Mouse (Mus musculus) T-helper 2 cell (primary cell): ENCODE results near the gene Atg9a.

Experiments used
- in situ Hi-C: fragments of 300-600 bp; cut with MboI, MseI; formaldehyde crosslinking; loops from one replicate; pipeline ENCODE4 v1.15.1; 2025; ENCODE audit warnings: high pct_unique_total_duplicates

Atg9a gene

GRCm38 (mm10) chr1:75216797-75217585 is 25.0 kb upstream of the Atg9a start:
- in situ Hi-C loops: loop anchor here (25.0 kb wide), 1 partner anchor 980 kb away; the partner anchor contains the start of gene Arpc2

DNA sequence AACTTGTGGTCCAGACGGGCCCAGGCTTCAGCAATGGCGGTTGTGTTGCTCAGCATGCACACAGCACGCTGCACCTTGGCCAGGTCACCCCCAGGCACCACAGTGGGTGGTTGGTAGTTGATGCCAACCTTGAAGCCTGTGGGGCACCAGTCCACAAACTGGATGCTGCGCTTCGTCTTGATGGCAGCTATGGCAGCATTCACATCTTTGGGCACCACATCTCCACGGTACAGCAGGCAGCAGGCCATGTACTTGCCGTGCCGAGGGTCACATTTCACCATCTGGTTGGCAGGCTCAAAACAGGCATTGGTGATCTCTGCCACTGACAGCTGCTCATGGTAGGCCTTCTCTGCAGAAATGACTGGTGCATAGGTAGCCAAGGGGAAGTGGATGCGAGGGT is 23.8 kb upstream of the Atg9a start:
- in situ Hi-C loops: loop anchor here (25.0 kb wide), 1 partner anchor 978 kb away; the partner anchor contains the start of gene Arpc2

DNA sequence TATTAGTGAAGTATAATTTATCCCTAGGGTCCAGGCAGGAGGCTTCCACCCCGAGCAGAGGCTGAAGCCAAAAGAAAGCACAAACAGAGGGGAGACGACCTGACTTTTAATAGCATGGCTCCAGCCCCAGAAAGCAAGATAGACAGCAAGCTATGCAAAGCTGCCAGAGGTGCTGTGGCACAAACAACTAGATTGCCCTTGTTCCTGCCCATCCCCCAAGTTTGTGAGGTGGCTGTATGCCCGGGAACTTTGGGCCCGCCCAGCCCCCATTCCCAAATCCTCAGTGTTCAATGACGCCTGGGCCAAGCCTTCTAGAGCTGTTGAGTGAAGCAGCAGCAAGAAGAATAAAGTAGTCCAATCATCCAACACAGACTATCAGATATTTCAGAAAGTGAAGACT is 22.9 kb upstream of the Atg9a start:
- in situ Hi-C loops: loop anchor here (25.0 kb wide), 1 partner anchor 978 kb away; the partner anchor contains the start of gene Arpc2

GRCm38 (mm10) chr1:75214442-75214841 is 22.4 kb upstream of the Atg9a start:
- in situ Hi-C loops: loop anchor here (25.0 kb wide), 1 partner anchor 977 kb away; the partner anchor contains the start of gene Arpc2

- in situ Hi-C loops: loop anchor here (25.0 kb wide), 1 partner anchor 976 kb away; the partner anchor contains the start of gene Arpc2
These were observed 21.1 kb upstream of the Atg9a start for GRCm38 (mm10) chr1:75213096-75213495.

DNA sequence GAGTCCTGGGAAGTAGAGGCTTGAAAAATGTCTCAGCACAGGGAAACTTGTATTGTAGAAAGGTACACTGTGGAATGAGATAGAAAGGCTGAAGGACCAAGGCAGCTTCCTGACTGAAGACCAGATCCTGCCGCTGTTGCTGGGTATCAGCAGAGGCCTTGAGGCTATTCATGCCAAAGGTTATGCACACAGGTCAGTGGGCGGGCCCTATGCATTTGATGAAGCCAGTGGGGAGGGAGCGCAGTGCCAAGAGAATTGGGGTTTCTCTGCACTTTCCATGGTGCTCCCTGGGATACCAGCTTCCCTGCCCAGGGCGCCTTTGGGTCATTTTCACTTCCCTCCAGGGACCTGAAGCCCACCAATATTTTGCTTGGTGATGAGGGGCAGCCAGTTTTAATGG is 20.5 kb upstream of the Atg9a start:
- in situ Hi-C loops: loop anchor here (25.0 kb wide), 1 partner anchor 975 kb away; the partner anchor contains the start of gene Arpc2

GRCm38 (mm10) chr1:75211141-75211708 is 19.2 kb upstream of the Atg9a start:
- in situ Hi-C loops: loop anchor here (25.0 kb wide), 1 partner anchor 974 kb away; the partner anchor contains the start of gene Arpc2

DNA sequence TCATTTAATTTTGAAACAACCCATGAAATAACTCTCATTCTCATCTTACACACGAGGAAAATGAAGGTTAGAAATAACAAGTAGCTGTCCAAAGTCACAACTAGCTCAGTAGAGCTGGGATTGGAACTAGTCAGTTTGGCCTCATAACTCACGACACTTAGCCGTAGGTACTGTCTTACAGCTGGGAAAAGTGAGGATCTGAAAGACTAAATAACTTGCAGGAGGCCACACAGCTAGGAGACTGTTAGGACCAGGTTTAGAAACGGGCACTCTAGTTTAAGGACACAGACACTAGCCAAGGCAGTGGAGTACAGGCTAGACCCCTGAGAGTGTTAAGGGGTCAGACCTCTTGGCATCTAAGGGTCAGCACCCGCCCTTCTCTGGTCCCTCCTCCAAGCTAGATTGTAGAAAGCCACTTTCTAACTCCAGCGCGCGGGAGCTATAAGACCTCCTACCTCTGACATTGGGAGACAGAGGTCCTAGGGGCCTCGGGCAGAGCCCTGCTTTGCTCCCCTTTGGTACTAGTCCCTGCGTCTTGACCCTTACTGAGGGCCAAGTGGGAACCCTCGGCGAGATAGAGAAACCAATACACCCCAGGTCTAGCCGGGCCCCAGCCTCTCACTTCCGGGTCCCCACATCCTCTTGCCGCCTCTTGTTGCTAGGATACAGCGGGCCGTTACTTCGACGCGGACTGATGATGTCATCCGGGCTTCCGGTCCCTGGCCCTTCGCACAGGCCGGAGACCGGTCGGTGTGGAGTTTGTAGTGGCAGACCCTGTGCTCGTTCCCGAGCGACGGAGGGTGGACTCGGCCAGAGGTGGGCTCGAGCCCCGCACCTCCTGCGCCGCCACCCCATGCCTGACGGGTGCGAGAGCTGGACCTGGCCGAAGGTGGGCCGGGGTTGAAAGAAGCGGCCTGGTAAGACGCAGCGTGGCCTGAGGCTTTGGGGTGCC is 18.4 kb upstream of the Atg9a start, which contains the start of the genes Glb1l and Stk16:
Glb1l (minus strand) TSS at position 678 of the 952 bp plus-strand sequence.
Stk16 (plus strand) TSS at position 703 of the 952 bp plus-strand sequence.
- in situ Hi-C loops: loop anchor here (25.0 kb wide), 1 partner anchor 973 kb away; the partner anchor contains the start of gene Arpc2

- in situ Hi-C loops: loop anchor here (25.0 kb wide), 1 partner anchor 972 kb away; the partner anchor contains the start of gene Arpc2
These were observed 17.1 kb upstream of the Atg9a start for GRCm38 (mm10) chr1:75208967-75209678.

DNA sequence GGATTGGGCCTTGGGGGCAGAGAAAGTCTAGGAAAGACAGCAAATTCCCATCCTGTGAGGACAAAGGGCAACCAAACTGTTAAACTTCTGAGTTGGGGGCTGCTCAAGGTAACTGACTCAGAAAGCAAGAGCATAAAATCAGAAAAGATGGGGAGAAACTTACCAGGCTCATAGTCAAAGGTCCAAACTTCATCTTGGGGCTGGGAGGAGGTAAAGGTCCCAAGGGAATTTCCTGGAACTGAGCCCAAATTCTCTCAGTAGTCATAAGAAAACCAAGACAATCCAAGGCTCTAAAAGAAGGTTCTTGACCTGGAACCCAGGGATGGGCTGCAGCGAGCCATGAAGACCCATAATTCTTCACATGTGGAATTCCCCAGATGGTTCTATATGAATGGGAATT is 9.2 kb upstream of the Atg9a start:
- in situ Hi-C loops: loop anchor here (25.0 kb wide), 1 partner anchor 964 kb away; the partner anchor contains the start of gene Arpc2

- in situ Hi-C loops: loop anchor here (5.0 to 10.0 kb wide), 2 partner anchors 50 to 122 kb away; partner anchors contain the start of genes Cnppd1, Dnpep and Retreg2
These were observed 456 bp upstream of the Atg9a start for GRCm38 (mm10) chr1:75192452-75192851.

GRCm38 (mm10) chr1:75191258-75191621 is 756 bp downstream of the Atg9a start:
- in situ Hi-C loops: loop anchor here (5.0 to 10.0 kb wide), 2 partner anchors 49 to 124 kb away; partner anchors contain the start of genes Cnppd1, Dnpep and Retreg2

DNA sequence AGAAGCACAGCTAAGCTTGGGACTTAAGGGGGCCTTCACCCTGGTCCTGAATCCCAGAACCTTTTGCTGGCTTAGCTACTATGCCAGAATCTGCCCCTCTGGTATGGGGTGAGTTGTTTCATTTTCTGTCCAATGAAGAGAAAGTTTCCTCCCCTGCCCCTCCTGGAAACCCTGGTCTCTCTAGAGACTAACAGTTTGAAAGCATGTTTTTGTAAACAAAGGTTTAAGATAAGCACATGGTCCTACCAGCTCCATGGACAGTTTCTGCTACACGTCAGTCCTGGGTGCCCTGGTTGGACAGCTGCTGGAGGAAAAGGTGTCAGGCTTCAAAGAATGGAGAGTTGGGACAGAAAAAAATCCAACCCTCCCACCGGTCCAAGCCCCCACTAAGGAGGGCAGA is 1.4 kb downstream of the Atg9a start:
- in situ Hi-C loops: loop anchor here (5.0 to 10.0 kb wide), 2 partner anchors 48 to 124 kb away; partner anchors contain the start of genes Cnppd1, Dnpep and Retreg2

DNA sequence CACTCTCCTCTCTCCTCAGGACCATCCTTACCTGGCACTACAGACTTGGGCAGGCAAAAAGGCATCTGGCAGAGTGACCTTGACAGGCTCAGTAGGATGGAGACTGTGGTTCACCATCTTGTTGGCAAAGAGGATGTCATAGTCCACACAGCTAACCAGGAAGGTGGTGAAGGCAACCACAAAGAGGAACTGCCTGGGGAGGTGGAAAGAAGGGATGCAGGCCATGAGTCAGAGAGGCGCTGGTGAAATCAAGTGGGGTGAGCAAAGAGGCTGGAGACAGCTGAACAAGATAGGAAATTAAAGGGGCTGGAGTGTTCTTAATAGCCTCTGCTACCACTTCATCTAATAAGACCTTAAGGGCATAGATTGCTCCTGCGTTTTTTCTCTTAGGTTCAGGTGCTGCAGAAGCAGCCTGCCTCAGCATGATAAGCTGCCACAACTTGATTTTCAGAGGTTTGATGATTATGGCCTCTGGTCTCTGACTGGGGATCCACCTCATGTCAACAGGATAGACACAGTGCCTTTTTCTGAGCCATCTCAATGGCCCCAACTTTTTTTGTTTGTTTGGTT is 4.0 kb downstream of the Atg9a start:
- in situ Hi-C loops: no loop called here

DNA sequence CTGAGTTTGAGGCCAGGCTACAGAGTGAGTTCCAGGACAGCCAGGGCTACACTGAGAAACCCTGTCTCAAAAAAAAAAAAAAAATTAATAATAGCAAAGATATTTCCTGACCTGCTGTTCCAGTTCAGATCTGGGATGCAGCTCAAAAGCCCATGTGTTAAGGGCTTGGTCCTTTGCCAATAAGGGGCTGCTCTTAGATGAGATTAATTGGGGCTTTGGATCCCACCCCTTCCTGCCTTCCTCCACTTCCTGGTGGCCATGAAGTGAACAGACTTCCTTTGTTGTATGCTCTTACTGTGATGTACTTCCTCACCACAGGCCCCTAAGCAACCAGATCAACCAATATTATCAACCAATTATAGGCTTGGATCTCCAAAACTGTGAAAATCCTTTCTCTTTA is 4.9 kb downstream of the Atg9a start:
- in situ Hi-C loops: no loop called here

GRCm38 (mm10) chr1:75185495-75185894 is 6.5 kb downstream of the Atg9a start:
- in situ Hi-C loops: no loop called here

- in situ Hi-C loops: no loop called here
These were observed 9.8 kb downstream of the Atg9a start for GRCm38 (mm10) chr1:75182160-75182559.

DNA sequence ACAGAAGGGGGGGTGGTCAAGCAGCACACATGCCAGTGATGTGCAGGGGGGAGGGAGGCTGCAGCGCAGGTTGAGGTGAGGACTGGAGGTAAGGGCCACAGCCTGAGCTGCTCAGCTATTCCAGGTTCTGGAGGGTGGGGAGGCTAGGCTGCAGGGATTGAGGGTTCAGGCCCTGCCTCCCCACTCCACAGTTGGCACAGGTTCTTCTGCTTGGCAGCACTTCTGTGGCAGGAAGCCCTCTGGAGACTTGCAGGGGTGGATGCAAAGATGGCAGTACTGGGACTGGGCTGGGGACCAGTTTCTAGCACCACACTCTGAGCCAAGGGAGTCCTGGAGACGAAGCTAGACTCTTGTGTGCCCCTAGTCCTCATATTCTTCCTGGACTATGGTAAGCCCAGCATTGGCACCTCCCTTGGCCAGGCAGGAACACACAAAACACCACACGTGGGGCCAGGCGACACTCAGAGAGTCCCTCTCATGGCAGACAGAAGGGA is 10.6 kb downstream of the Atg9a start:
- in situ Hi-C loops: no loop called here

DNA sequence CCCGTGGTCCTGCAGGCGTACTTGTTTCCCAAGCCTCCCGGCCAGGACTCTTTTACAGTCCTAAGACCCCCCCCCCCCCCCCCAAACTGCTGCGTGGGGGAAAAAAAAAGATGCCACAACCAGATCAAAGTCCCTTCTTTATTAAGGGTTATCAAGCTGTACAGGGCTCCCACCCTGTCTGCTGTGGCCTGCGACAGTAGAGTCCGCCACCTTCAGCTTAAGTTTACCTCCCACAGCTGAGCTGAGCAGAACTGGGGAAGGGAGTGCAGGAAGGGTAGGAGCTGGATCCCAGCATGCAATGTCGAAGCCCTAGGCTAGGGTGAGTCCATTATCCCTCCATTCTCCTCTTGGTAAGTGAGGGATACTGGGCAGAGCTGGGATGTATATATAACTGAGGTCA is 11.3 kb downstream of the Atg9a start:
- in situ Hi-C loops: no loop called here
